Mouse (Mus musculus): Measurements from ENCODE around the gene 1700061G19Rik. TPM values are rescaled to one million over a fixed set of nuclear protein-coding genes. Genes with fewer than 3 reads are reported as not detected.
"Not testable (repeated sequence)": the region's sequence is repeated elsewhere in the genome, so short reads cannot be mapped to it uniquely, and the experiment has no call there.

Gene 1700061G19Rik
- polyA plus RNA-seq, 1 experiment from 2014 or later, result 0.42 TPM

DNA sequence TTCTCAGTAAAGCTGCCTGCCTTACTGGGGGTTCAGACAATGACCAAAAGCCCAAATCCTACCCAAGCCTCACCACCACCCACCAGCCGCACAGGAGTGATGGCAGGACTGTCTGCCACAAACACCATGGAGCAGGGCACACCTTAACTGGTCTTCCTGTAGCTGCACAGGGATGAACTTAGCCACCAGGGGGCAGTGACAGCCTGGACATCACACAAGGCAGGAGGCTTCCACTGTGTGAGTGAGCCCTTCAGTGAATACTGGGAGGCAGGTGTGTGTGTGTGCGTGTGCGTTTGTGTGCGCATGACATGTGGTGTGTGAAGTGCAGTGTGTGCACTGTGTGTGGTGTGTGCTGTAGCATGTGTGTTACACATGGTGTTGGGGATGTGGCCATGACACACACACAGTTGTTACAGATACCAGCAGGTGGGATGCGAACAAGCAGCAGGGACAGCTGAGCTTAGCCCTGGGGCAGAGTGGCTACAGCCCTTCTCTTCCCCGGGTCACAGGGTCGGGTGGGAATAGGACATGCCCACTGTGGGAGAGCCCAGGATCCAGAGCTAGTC, 22.4 kb downstream of the 1700061G19Rik start:
- Histone ChIP-seq H3K4me2 (replicated peaks) (no peak overlapping the region), H3K9ac (no peak overlapping the region), H3K36me3 (peaks cover 97% of the 10 kb centered on the region), H3K9me3 (no peaks in the 10 kb centered on the region), H3K27me3 (no peaks in the 10 kb centered on the region), H3K4me3 (no peak overlapping the region), H3K27ac (no peak overlapping the region), H3K4me1 (no peaks in the 10 kb centered on the region)
- WGBS, result 83% methylated on average over 7 of the region's 7 CpGs
- ATAC-seq (ENCODE audit: insufficient number of reproducible peaks, insufficient read depth, low FRiP score, low TSS enrichment), result 0 out of 2 replicates have a peak, but pooled peaks have one; percentile 26

DNA sequence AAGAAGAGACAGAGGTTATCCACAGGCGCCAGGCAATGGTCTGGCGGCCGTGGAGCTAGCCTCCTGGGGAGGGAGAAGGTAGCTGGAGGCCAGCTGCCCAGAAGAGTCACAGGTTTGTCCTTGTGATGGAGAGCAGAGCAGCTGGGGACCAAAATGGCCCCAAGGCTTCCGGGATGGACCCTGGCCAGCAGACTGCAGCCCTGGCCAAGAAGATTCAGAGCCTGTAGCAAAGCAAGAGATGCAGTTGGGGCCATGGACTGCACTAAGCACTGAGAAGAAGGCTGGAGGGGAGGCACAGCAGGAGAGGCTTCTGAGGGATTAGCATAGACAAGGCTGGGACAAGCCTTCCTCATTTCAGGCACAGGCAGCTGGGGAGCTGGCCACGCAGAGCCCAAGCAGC, 27.4 kb downstream of the 1700061G19Rik start:
- H3K9me3 ChIP-seq, result no peaks in the 10 kb centered on the region
- H3K4me3 ChIP-seq, result no peak overlapping the region
- WGBS, result 79% methylated on average over 5 of the region's 5 CpGs
- H3K27ac ChIP-seq, result no peak overlapping the region
- no peak for ATAC-seq (ENCODE audit: insufficient number of reproducible peaks, insufficient read depth, low FRiP score, low TSS enrichment)
- no peak overlapping the region for H3K9ac ChIP-seq
- no peaks in the 10 kb centered on the region for H3K27me3 ChIP-seq
- peaks cover 92% of the 10 kb centered on the region for H3K36me3 ChIP-seq
- H3K4me1 ChIP-seq, result no peaks in the 10 kb centered on the region
- H3K4me2 ChIP-seq (replicated peaks), result no peak overlapping the region

DNA sequence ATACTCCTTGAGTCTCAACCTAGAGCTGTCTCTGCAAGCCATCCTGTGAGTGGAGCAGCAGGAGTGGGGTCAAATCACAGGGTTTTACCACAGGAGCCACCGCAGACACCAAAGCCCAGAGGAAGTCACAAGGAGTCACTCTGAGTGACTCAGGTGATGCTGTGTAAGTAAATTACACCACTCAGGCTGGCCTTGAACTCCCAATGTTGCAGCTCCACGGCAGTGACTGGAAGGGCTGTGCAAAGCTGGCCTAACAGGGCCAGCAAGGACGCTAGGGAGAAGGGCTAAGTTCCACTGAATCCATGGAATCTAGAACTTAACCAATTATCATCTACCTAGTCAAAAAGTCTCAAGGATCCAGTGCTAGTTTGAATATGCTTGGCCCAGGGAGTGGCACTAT, 30.9 kb downstream of the 1700061G19Rik start:
- no peak for ATAC-seq (ENCODE audit: insufficient number of reproducible peaks, insufficient read depth, low FRiP score, low TSS enrichment)
- H3K4me2 ChIP-seq (replicated peaks), result no peak overlapping the region
- no peaks in the 10 kb centered on the region for H3K27me3 ChIP-seq
- no peaks in the 10 kb centered on the region for H3K9me3 ChIP-seq
- H3K36me3 ChIP-seq, result peaks cover 86% of the 10 kb centered on the region
- H3K4me3 ChIP-seq, result no peak overlapping the region
- H3K9ac ChIP-seq, result no peak overlapping the region
- no peak overlapping the region for H3K27ac ChIP-seq
- WGBS, result 85% methylated on average over 3 of the region's 3 CpGs
- H3K4me1 ChIP-seq, result no peaks in the 10 kb centered on the region

DNA sequence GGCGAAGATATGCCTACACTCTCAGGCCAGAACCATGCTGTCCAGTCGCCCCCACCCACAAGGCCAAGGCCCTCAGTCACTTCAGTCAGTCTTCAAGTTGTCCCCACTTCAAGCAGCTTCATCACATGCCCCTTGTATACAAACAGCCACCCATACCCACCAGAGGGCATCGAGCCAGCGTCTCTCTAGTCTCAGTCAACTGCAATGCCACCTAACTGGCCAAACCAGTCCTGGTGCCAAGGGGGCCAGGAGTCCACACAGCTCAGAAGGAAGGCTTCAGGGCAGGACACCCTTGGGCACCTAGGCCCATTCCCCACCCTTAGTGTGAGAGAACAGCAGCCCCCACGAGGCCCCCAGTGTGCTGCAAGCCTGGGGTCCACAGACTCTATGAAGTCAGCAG, 31.8 kb downstream of the 1700061G19Rik start:
- Histone ChIP-seq H3K4me3 (no peak overlapping the region), H3K27me3 (no peaks in the 10 kb centered on the region), H3K9ac (no peak overlapping the region), H3K4me2 (replicated peaks) (no peak overlapping the region), H3K9me3 (no peaks in the 10 kb centered on the region), H3K27ac (no peak overlapping the region), H3K4me1 (no peaks in the 10 kb centered on the region), H3K36me3 (peaks cover 85% of the 10 kb centered on the region)
- no peak for ATAC-seq (ENCODE audit: insufficient number of reproducible peaks, insufficient read depth, low FRiP score, low TSS enrichment)
- 91% methylated on average over 5 of the region's 5 CpGs for WGBS

DNA sequence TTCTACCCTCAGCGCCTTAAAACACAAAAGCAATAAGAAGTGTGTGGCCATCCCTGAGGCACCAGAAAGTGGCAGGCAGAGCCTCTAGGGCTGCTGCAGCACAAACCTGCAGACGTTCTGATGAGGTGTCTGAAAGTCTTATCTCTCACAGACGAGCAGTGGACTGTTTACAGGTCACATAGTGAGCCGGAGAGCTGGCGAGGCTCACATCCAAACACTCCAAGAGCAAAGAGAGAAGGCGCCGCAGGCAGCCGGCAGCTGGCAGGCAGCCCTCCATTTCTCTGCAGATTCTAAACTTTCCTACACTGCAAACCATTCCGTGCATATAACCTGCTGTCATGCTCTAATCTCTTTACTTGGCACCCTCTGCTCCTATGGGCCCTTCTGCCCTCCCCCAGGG, 32.6 kb downstream of the 1700061G19Rik start:
- Histone ChIP-seq H3K9me3 (no peaks in the 10 kb centered on the region), H3K9ac (no peak overlapping the region), H3K27me3 (no peaks in the 10 kb centered on the region), H3K4me2 (replicated peaks) (no peak overlapping the region), H3K27ac (no peak overlapping the region), H3K4me1 (no peaks in the 10 kb centered on the region), H3K4me3 (no peak overlapping the region), H3K36me3 (peaks cover 83% of the 10 kb centered on the region)
- WGBS, result 83% methylated on average over 9 of the region's 9 CpGs
- no peak for ATAC-seq (ENCODE audit: insufficient number of reproducible peaks, insufficient read depth, low FRiP score, low TSS enrichment)

DNA sequence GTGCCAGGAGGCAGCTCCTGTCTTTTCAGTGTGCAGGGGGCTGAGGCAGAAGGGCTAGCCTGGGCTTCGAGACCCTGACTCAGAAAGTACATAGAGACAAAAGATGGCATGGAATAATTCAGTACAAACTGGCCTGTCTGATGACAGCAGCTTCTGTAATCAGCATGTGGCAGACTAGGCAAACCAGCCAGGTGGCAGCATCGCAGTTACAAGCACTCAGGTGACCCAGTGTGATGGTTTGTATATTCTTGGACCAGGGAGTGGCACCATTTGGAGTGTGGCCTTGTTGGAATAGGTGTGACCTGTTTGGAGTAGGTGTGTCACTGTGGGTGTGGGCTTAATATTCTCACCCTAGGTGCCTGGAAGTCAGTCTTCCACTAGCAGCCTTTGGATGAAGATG, 34.5 kb downstream of the 1700061G19Rik start:
- not testable (repeated sequence) for H3K4me1 ChIP-seq
- WGBS, result 88% methylated on average over 2 of the region's 2 CpGs

DNA sequence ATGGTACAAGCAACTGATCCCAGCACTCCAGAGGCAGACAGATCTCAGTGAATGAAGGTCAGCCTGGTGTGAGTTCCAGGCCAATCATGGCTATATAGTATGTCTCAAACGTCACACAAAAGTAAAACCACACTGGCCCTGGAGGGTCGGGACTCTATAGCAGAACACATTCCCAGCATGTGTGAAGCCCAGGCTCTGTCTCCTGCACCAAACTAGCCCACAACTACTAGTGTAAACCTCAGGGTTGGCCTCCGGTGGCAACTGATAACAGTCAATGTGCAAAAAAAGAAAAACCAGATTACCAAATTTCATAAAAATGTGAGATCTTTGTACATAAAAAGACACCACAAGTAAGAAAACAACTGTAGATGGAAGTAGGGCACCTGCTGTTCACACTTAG, 37.7 kb downstream of the 1700061G19Rik start:
- no peaks in the 10 kb centered on the region for H3K9me3 ChIP-seq
- no peaks in the 10 kb centered on the region for H3K4me1 ChIP-seq
- 88% methylated on average over 3 of the region's 3 CpGs for WGBS
- no peaks in the 10 kb centered on the region for H3K27me3 ChIP-seq
- no peak for ATAC-seq (ENCODE audit: insufficient number of reproducible peaks, insufficient read depth, low FRiP score, low TSS enrichment)
- H3K9ac ChIP-seq, result no peak overlapping the region
- peaks cover 79% of the 10 kb centered on the region for H3K36me3 ChIP-seq
- H3K27ac ChIP-seq, result no peak overlapping the region
- H3K4me2 ChIP-seq (replicated peaks), result no peak overlapping the region
- no peak overlapping the region for H3K4me3 ChIP-seq

More for the DNA sequence above, 34.5 kb downstream of the 1700061G19Rik start:
- not testable (repeated sequence) for H3K4me2 ChIP-seq (replicated peaks); H3K9me3 ChIP-seq; ATAC-seq (ENCODE audit: insufficient number of reproducible peaks, insufficient read depth, low FRiP score, low TSS enrichment); H3K9ac ChIP-seq; H3K27ac ChIP-seq; H3K27me3 ChIP-seq; H3K4me3 ChIP-seq
- peaks cover 81% of the 10 kb centered on the region for H3K36me3 ChIP-seq

DNA sequence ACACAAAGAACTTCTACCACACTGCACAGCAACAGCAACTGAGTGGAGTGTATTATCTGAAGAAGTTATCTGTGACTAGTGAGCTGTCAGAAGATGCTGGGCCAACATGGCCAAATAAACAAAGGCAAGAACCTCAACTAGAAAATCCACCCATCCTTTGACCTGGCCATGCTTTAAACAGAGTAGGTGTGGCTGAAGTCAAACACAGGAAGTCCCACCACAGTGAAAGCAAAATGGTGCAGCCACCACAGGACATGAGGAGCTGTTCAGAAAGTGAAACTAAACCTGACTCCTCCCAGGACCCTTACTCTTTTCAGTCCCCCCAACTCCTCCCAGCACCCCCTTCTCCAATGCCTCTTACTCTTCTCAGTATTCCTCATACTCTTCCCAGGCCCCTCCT, 38.2 kb downstream of the 1700061G19Rik start:
- H3K9ac ChIP-seq, result no peak overlapping the region
- H3K9me3 ChIP-seq, result no peaks in the 10 kb centered on the region
- H3K4me1 ChIP-seq, result no peaks in the 10 kb centered on the region
- H3K27me3 ChIP-seq, result no peaks in the 10 kb centered on the region
- no peak overlapping the region for H3K4me2 ChIP-seq (replicated peaks)
- no peak for ATAC-seq (ENCODE audit: insufficient number of reproducible peaks, insufficient read depth, low FRiP score, low TSS enrichment)
- H3K36me3 ChIP-seq, result peaks cover 77% of the 10 kb centered on the region
- H3K27ac ChIP-seq, result no peak overlapping the region
- no peak overlapping the region for H3K4me3 ChIP-seq

DNA sequence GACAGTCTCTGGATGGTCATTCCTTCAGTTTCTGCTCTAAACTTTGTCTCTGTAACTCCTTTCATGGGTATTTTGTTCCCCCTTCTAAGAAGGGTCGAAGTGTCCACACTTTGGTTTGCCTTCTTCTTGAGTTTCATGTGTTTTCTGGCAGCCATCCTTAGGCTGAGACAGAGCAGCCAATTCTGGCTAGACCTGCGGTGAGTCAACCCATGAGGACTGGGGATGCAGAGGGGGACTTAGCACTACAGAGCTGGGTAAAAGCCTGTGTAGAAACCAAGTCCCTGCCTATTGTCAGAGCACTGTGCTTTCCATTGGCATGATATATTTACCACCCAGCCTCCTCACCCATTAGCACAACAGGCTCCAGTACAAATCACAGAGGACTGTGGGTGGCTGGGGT, 41.9 kb downstream of the 1700061G19Rik start:
- WGBS, result 91% methylated on average over 2 of the region's 2 CpGs
- Histone ChIP-seq H3K27ac (no peak overlapping the region), H3K4me3 (no peak overlapping the region), H3K36me3 (peaks cover 82% of the 10 kb centered on the region), H3K4me2 (replicated peaks) (no peak overlapping the region), H3K27me3 (no peaks in the 10 kb centered on the region), H3K9ac (no peak overlapping the region), H3K4me1 (no peaks in the 10 kb centered on the region), H3K9me3 (no peaks in the 10 kb centered on the region)
- no peak for ATAC-seq (ENCODE audit: insufficient number of reproducible peaks, insufficient read depth, low FRiP score, low TSS enrichment)

DNA sequence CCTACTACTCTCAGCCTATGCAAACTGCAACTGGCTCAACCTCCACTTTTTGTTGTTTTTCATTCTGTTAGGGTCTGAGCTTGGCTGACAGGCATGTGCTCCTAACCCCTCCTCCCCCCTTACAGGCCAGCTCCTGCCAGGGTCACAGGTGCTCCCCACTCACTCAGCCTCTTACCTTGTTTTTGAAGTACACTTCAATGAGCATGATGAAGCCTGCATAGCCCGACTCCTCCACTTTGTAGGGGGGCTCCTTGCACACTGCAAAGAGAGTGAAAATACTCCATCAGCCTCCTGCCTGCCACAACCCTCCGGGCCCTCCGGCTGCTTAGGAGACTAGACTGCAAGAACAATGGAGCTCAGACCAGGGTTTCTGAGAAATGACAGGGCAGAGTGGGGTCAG, 44.4 kb downstream of the 1700061G19Rik start:
- Histone ChIP-seq H3K4me2 (replicated peaks) (no peak overlapping the region), H3K36me3 (peaks cover 81% of the 10 kb centered on the region), H3K27me3 (no peaks in the 10 kb centered on the region), H3K27ac (no peak overlapping the region), H3K4me3 (no peak overlapping the region), H3K4me1 (no peaks in the 10 kb centered on the region), H3K9me3 (no peaks in the 10 kb centered on the region), H3K9ac (no peak overlapping the region)
- 92% methylated on average over 3 of the region's 3 CpGs for WGBS
- ATAC-seq (ENCODE audit: insufficient number of reproducible peaks, insufficient read depth, low FRiP score, low TSS enrichment), result no peak

DNA sequence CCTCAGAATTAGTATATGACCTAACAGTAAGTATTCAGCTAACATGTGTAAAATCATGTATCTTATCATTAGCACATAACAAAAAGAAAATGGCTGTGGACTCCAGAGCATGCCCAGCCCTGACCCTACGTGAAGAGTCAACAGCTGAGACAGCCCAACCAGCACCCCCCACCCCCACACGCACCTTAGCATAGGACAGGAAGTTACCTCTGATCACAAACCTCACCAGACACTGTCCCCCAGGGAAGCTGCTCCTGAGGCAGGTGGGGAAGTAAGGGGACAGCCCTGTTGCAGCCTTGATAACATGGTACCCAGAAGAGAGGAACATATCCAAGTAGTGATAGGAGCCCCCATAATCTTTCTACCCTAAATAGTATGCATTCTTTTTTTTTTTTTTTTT, 50.7 kb downstream of the 1700061G19Rik start:
- ATAC-seq (ENCODE audit: insufficient number of reproducible peaks, insufficient read depth, low FRiP score, low TSS enrichment), result no peak
- Histone ChIP-seq H3K9ac (no peak overlapping the region), H3K4me2 (replicated peaks) (no peak overlapping the region), H3K27ac (no peak overlapping the region), H3K4me3 (no peak overlapping the region), H3K4me1 (0 out of 2 replicates have a peak, but pooled peaks cover 5% of the 10 kb centered on the region), H3K27me3 (no peaks in the 10 kb centered on the region), H3K9me3 (no peaks in the 10 kb centered on the region), H3K36me3 (peaks cover 49% of the 10 kb centered on the region)
- 90% methylated on average over 2 of the region's 2 CpGs for WGBS

DNA sequence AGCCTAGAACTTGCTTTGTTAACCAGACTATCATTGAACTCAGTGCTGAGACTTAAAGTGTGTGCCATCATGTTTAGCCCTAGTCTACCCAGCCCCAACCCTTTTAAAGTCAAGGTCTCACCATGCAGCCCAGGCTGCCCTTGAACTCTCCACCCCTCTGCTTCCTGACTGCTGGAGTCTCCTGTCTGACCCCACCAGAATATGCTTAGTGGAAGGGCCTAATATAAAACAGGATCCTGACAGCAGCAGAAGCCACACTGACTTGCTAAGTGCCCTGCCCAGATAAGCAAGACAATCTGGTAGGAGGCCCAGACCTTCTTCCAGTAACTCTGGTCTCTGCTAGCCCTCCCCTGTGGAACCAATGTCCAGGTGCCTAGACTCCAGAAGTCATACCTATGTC, 53.8 kb downstream of the 1700061G19Rik start:
- peaks cover 30% of the 10 kb centered on the region for H3K36me3 ChIP-seq
- no peak overlapping the region for H3K4me2 ChIP-seq (replicated peaks)
- no peaks in the 10 kb centered on the region for H3K9me3 ChIP-seq
- no peak overlapping the region for H3K4me3 ChIP-seq
- no peak for ATAC-seq (ENCODE audit: insufficient number of reproducible peaks, insufficient read depth, low FRiP score, low TSS enrichment)
- no peak overlapping the region for H3K9ac ChIP-seq
- no peaks in the 10 kb centered on the region for H3K27me3 ChIP-seq
- no peak overlapping the region for H3K27ac ChIP-seq
- H3K4me1 ChIP-seq, result peaks cover 26% of the 10 kb centered on the region

DNA sequence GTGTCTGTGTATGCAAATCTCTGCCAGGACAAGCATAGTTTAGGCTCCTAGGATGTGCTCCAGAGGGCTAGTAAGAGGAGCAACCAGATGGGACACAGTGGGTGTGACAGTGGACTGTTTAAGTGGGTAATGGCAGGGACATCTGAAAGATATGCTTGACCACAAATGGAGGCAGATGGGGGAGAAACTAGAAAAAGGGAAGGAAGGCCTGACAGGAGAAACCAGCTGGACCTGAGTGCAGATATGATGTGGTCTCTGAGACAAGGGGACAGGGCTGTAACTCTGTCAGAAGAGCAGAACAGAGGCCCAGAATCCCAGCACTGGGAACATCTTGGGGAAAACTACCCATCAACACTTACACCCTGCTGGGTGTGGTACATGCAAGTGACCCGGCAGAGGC, 54.3 kb downstream of the 1700061G19Rik start:
- WGBS, result 92% methylated on average over 1 of the region's 1 CpGs
- Histone ChIP-seq H3K4me2 (replicated peaks) (no peak overlapping the region), H3K4me3 (no peak overlapping the region), H3K9me3 (no peaks in the 10 kb centered on the region), H3K9ac (no peak overlapping the region), H3K27me3 (no peaks in the 10 kb centered on the region), H3K36me3 (peaks cover 25% of the 10 kb centered on the region), H3K27ac (no peak overlapping the region), H3K4me1 (peaks cover 30% of the 10 kb centered on the region)
- no peak for ATAC-seq (ENCODE audit: insufficient number of reproducible peaks, insufficient read depth, low FRiP score, low TSS enrichment)

All from embryonic facial prominence, embryonic 12.5 days (tissue).